Mouse (Mus musculus) left cerebral cortex, adult 2 months (tissue): ENCODE measurements at regions not wholly inside any gene's neighbourhood (a gene's known extent, or its start where the extent isn't known, plus 50 kb on each side); places are given as distances from the start of the nearest gene placed in this dataset.
A peak's percentile ranks its signal among the peaks of the same experiment; 100 is the strongest.

Experiments
- DNase-seq, 2 experiments: peaks; one replicate each; pipeline ENCODE4 v3.0.0; 2021 to 2022; ENCODE audit warnings: low spot score in 2 of 2, mixed read lengths in 1 of 2; ENCODE audit errors: extremely low spot score in 1 of 2
- H3K27ac ChIP-seq: fragments of 200-600 bp; 2 replicates; pipeline ENCODE4 v1.8.1; 2022
- H3K4me3 ChIP-seq: fragments of 200-600 bp; 2 replicates; pipeline ENCODE4 v1.8.1; 2022
- CTCF ChIP-seq: fragments of 200-600 bp; IDR thresholded peaks from 2 replicates; pipeline ENCODE4 v1.8.1; 2022; ENCODE audit warnings: antibody characterized with exemption, mild to moderate bottlenecking, moderate library complexity
- intact Hi-C: fragments of 180-260 bp; cut with DNase I; formaldehyde crosslinking; loops from one replicate; pipeline ENCODE4 v1.15.1; 2025

- Histone ChIP-seq H3K27ac (no peak overlapping the region), H3K4me3 (no peak overlapping the region)
- intact Hi-C loops = no loop called here
- TF ChIP-seq CTCF = peak; percentile 32
- no peak for DNase-seq
Observed at GRCm38 (mm10) chrX:137424259-137424658, 146.1 kb upstream of the Il1rapl2 start.
